Mouse (Mus musculus) heart, postnatal 4 days (tissue): Measurements from ENCODE around the gene Chat. TPM values are rescaled to one million over a fixed set of nuclear protein-coding genes. Genes with fewer than 3 reads are reported as not detected.

ENCODE experiments used
- total RNA-seq, 2 experiments: library from RNA; stranded (reverse); gene quantifications; 2 replicates each; pipeline ENCODE4 v1.2.3; 2021

The Chat gene
- total RNA-seq, 2 experiments from 2014 or later: not detected

Other genes with a start within 250 kb of the Chat start
- gene Ogdhl, start 144.0 kb downstream of the Chat start, total RNA-seq: 10 to 100 TPM in 1 of 2 experiments, 1 to 10 TPM in 1; 9.7 to 11.3 TPM
- not detected for gene 1700024G13Rik, start 77.6 kb downstream of the Chat start, total RNA-seq
- under 1 TPM in 1 of 2 experiments, not detected in 1; 0.52 TPM for gene Slc18a3, start 1.1 kb downstream of the Chat start, total RNA-seq
- 10 to 100 TPM; 10.7 to 10.8 TPM for gene Ercc6, start 47.5 kb upstream of the Chat start, total RNA-seq
- gene Prrxl1, start 133.4 kb upstream of the Chat start, total RNA-seq: not detected
- 10 to 100 TPM; 39.4 to 39.5 TPM for gene 3425401B19Rik, start 219.3 kb upstream of the Chat start, total RNA-seq